9 mouse cellular contexts compared by ENCODE assay signal in genomic region chr6:54818389-54818788, GRCm38 (mm10). TPM values are rescaled to one million over a fixed set of nuclear protein-coding genes. Genes with fewer than 3 reads are reported as not detected.
DNase-seq lines count a peak whose midpoint lies in the region; ATAC-seq and TF ChIP-seq lines count a peak whose summit lies in the region.
"Had no signal": no experiment of that assay in that cellular context is flagged by ENCODE, and none has a peak within 500 bp of the region (broad histone marks: within the 10 kb centered on the region; RNA-seq: fewer than 3 reads in every experiment).

No protein-coding gene starts in this region.

- no peaks in the 10 kb centered on the region for H3K27me3 ChIP-seq in testis, adult 2 months (ENCODE audit: control insufficient read depth, insufficient read depth, low read length)
- no peaks in the 10 kb centered on the region for H3K27me3 ChIP-seq in limb, embryonic 15.5 days
- H3K27me3 ChIP-seq in stomach, postnatal 0 days (ENCODE audit: control insufficient read depth, insufficient read depth, low read length), result no peaks in the 10 kb centered on the region

- H3K4me3 ChIP-seq in gastrocnemius, adult 2 months, result peak overlapping the region; percentile 94
- H3K4me3 ChIP-seq in testis, adult 2 months (ENCODE audit: control insufficient read depth, low read depth, low read length), result peak overlapping the region; percentile 72
- H3K4me3 ChIP-seq in limb, embryonic 15.5 days, result peak overlapping the region; percentile 85
- H3K4me3 ChIP-seq in stomach, postnatal 0 days (ENCODE audit: low read depth, low read length), result peak overlapping the region; percentile 81

- ATAC-seq in limb, embryonic 15.5 days (ENCODE audit: insufficient number of reproducible peaks, low FRiP score, low TSS enrichment, low read depth), result no peak
- no peak for ATAC-seq in stomach, postnatal 0 days (ENCODE audit: low FRiP score, low TSS enrichment)

- H3K4me1 ChIP-seq in testis, adult 2 months (ENCODE audit: control insufficient read depth, insufficient read depth, low read length), result peaks cover 3% of the 10 kb centered on the region; the same call in 1 of the 2 replicates
- H3K4me1 ChIP-seq in limb, embryonic 15.5 days, result peaks cover 23% of the 10 kb centered on the region
- H3K4me1 ChIP-seq in stomach, postnatal 0 days (replicated peaks; ENCODE audit: control insufficient read depth, insufficient read depth), result 0 out of 2 replicates have a peak, but pooled peaks cover 2% of the 10 kb centered on the region

- H3K9me3 ChIP-seq in limb, embryonic 15.5 days, result no peaks in the 10 kb centered on the region
- no peaks in the 10 kb centered on the region for H3K9me3 ChIP-seq in stomach, postnatal 0 days (ENCODE audit: control insufficient read depth, low read length)

- intact Hi-C loops in gastrocnemius, adult 2 months (cut with DNase I), result loop anchor here (5.0 kb wide), 2 partner anchors 84 to 174 kb away; partner anchors contain the start of gene Ggct

- H3K4me2 ChIP-seq in limb, embryonic 15.5 days, result peak overlapping the region; percentile 52
- peak overlapping the region; percentile 76 for H3K4me2 ChIP-seq in stomach, postnatal 0 days (replicated peaks; ENCODE audit: low read depth)

- WGBS in limb, embryonic 15.5 days, result 46% methylated on average over 2 of the region's 2 CpGs
- 67% methylated on average over 2 of the region's 2 CpGs for WGBS in stomach, postnatal 0 days

- no peak for DNase-seq in gastrocnemius, adult 2 months
- no peak for DNase-seq in gastrocnemius, adult 8-10 months (ENCODE audit: low spot score in 2 of 2)
- DNase-seq in testis, postnatal 14 days (ENCODE audit: low spot score), result no peak
- no peak for DNase-seq in stomach, postnatal 0 days (ENCODE audit: low spot score)
- DNase-seq in adrenal gland, postnatal 25 days, result no peak
- DNase-seq in layer of hippocampus, postnatal 14 days (ENCODE audit: low spot score in 2 of 2), result no peak
- DNase-seq: cerebellum, adult 18-20 months had no signal

- no peak overlapping the region for H3K9ac ChIP-seq in limb, embryonic 15.5 days
- no peak overlapping the region for H3K9ac ChIP-seq in stomach, postnatal 0 days (ENCODE audit: low read length)

- TF ChIP-seq EP300 in stomach, postnatal 0 days (optimal IDR thresholded peaks at IDR 0.05), result no peak

- peak overlapping the region; percentile 96 for H3K27ac ChIP-seq in gastrocnemius, adult 2 months
- H3K27ac ChIP-seq in testis, adult 2 months (ENCODE audit: control insufficient read depth, insufficient read depth, low read depth, low read length), result no peak overlapping the region
- no peak overlapping the region for H3K27ac ChIP-seq in limb, embryonic 15.5 days
- H3K27ac ChIP-seq in stomach, postnatal 0 days (replicated peaks), result no peak overlapping the region

- TF ChIP-seq CTCF in gastrocnemius, adult 2 months (IDR thresholded peaks at IDR 0.05), result no peak
- TF ChIP-seq CTCF in testis, adult 2 months (IDR thresholded peaks at IDR 0.05; ENCODE audit: control insufficient read depth, insufficient read depth, insufficient replicate concordance, low read depth, low read length), result no peak
- no peak for TF ChIP-seq CTCF in stomach, postnatal 0 days (IDR thresholded peaks at IDR 0.05; ENCODE audit: low read depth)

- H3K36me3 ChIP-seq in testis, adult 2 months (ENCODE audit: control insufficient read depth, insufficient read depth, low read length), result no peaks in the 10 kb centered on the region
- H3K36me3 ChIP-seq in limb, embryonic 15.5 days, result no peaks in the 10 kb centered on the region
- no peaks in the 10 kb centered on the region for H3K36me3 ChIP-seq in stomach, postnatal 0 days (ENCODE audit: control insufficient read depth, insufficient read depth, low read length)

- TF ChIP-seq POLR2A in testis, adult 2 months (IDR thresholded peaks at IDR 0.05; ENCODE audit: control insufficient read depth, low read depth, low read length), result no peak

RNA-seq across cellular contexts. Expression of gene Znrf2, which starts 1.7 kb away (rescaled TPM):
- total RNA-seq in gastrocnemius, adult 2 months (2021), result 10 to 100 TPM; 12.6 to 14.9 TPM
- 10 to 100 TPM; 13.0 to 18.4 (median 16.1) TPM for total RNA-seq in gastrocnemius, adult 8-10 months (2022)
- polyA plus RNA-seq in testis, adult 2 months (2012; rRNA removed), result 13.6 and 17.6 TPM in 2 replicates
- polyA plus RNA-seq in limb, embryonic 15.5 days (2015; fragmentation: Nextera tagmentation; extraction: Ambion mirVana), result 3.5 and 4.8 TPM in 2 replicates
- 4.5 and 5.2 TPM in 2 replicates for polyA plus RNA-seq in stomach, postnatal 0 days (2015; fragmentation: Nextera tagmentation; extraction: Ambion mirVana)
- total RNA-seq in adrenal gland, postnatal 25 days (2021), result 38.4 and 46.1 TPM in 2 replicates
- 10 to 100 TPM; 30.7 to 31.5 TPM for total RNA-seq in layer of hippocampus, postnatal 14 days (2021)
